Mouse (Mus musculus): ENCODE measurements around the gene S100a3.

Gene S100a3

DNA sequence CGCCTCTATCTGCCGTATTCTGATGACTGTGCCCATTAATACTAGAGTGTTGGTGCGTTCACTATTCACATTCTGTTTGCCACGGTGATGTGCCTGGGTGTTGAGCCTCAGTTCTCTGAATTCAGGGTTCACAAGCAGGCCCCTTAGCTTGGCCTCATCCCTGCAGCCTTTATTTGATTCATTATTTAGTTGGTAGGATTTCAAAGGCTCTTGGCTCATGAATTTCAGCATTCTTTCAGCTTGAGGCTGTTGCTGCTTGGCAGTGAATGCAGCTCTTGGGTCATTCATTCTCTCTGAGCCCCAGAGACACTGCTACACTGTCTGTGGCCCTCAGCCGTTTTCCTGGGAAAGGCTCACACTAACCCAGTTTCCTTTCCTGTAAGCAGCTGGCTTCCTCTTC lies 4.4 kb upstream of the S100a3 start:
- peak; percentile 28 for DNase-seq (ENCODE audit: low read depth, low spot score)

- DNase-seq (ENCODE audit: low read depth, low spot score), result no peak
These were observed 14.3 kb downstream of the S100a3 start for GRCm38 (mm10) chr3:90574691-90575090.

- no peak for DNase-seq (ENCODE audit: low read depth, low spot score)
These were observed 14.9 kb downstream of the S100a3 start for GRCm38 (mm10) chr3:90575320-90575719.

- no peak for DNase-seq (ENCODE audit: low read depth, low spot score)
These were observed 16.1 kb downstream of the S100a3 start for GRCm38 (mm10) chr3:90576351-90577001.

- no peak for DNase-seq (ENCODE audit: low read depth, low spot score)
These were observed 19.1 kb downstream of the S100a3 start for GRCm38 (mm10) chr3:90579433-90579832.

DNA sequence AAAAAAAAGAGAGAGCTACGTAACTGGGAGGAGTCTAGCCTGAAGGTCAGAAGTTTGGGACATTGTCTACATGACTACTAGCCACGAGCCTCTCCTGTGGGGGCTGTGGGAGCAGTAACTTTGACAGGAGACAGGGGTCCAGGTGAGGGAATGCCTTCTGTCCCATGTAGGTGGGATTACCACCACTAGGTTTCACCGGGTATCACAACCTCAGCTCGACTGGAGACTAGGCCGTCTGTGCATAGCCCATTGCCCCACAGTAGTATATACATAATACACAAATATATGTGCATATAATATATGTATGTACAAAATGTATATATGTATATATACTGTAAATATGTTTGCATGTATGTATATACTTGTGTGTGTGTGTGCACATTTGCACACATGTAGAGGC lies 20.8 kb downstream of the S100a3 start:
- DNase-seq (ENCODE audit: low read depth, low spot score), result no peak

GRCm38 (mm10) chr3:90582156-90582555 lies 21.8 kb downstream of the S100a3 start:
- no peak for DNase-seq (ENCODE audit: low read depth, low spot score)

DNA sequence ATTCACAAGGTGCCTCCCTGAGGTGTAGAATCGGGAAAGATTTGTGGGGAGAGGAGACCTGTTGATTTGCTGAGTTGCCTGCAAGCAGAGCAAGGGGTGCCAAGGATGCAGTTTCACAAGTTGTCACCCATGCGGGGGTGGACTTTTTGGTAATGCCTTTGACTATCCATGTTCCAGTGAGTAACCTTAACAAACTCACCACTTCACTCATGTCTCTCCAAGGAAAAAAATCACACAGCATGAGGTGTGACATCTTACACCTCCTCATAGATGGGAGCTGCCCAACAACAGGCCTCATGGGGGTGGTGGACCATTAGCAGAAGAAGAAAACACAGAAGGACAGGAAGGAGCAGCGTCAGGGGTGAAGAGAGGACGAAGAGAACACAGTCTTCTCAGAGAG lies 22.2 kb downstream of the S100a3 start:
- DNase-seq (ENCODE audit: low read depth, low spot score), result no peak

DNA sequence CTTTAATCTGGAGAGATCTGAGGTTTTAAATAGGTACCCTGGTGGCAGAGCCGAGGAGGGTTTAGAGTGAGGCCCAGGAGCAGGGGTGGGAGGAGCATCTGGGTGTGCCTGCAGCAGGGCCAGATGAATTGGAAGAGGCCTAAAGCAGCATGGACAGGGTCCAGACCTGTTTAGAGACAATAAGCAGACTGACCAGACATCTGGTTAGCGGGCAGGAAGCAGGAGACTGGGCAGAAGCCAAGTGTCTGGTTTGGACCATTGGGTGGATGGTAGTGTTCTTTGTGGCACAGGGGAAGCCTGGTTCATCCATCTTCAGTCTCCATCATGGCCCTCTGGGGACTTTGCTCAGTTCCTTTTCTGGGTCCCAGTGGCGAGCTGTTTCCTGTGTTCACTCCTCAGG lies 23.5 kb downstream of the S100a3 start:
- DNase-seq (ENCODE audit: low read depth, low spot score), result no peak

GRCm38 (mm10) chr3:90585595-90585994 lies 25.2 kb downstream of the S100a3 start:
- peak; percentile 82 for DNase-seq (ENCODE audit: low read depth, low spot score)

- no peak for DNase-seq (ENCODE audit: low read depth, low spot score)
These were observed 25.8 kb downstream of the S100a3 start for GRCm38 (mm10) chr3:90586016-90586643.

DNA sequence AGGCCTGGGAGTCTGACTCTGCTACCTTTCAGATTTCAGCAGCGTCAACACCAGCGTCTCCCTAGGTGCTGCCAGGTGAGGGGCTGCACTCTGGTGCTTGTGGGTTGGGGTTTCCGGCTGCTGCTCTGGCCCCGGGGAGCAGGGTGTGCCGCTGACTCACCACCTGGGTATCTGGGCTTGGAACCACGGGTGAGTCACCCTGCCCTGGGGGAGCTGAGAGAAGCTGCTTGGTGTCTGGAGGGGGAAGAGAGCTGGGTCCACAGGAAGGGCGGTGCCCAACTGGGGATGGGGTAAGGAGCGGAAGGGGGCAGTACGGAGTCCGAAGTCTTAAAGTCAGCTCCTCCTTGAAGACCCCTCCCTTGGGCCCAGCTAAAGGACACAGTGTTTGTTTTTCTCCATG lies 26.5 kb downstream of the S100a3 start:
- DNase-seq (ENCODE audit: low read depth, low spot score), result no peak

- DNase-seq (ENCODE audit: low read depth, low spot score), result peak; percentile 87
These were observed 27.2 kb downstream of the S100a3 start for GRCm38 (mm10) chr3:90587361-90588101.

DNA sequence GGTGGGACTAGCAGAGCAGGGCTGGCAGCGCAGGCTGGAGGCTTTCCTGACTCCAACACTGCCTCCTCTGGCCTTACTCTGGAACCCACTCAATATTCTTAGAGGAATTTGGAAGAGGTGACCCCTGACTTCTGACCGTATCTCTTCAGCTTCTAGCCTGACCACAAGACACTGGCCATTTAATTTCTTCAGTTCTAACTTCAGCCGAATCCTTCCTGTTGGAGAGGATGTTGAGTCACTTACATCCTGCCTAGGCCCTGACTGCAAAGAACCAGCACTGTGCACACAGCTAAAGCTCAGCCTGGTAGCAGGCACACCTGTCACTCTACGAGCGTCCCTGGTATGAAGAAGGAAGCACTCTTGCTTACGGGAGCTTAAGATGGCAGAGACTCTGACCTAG lies 29.0 kb downstream of the S100a3 start:
- DNase-seq (ENCODE audit: low read depth, low spot score), result no peak

GRCm38 (mm10) chr3:90589947-90590346 lies 29.6 kb downstream of the S100a3 start, which contains the start of gene S100a2:
S100a2 (plus strand) TSS chr3:90590247.
- no peak for DNase-seq (ENCODE audit: low read depth, low spot score)

DNA sequence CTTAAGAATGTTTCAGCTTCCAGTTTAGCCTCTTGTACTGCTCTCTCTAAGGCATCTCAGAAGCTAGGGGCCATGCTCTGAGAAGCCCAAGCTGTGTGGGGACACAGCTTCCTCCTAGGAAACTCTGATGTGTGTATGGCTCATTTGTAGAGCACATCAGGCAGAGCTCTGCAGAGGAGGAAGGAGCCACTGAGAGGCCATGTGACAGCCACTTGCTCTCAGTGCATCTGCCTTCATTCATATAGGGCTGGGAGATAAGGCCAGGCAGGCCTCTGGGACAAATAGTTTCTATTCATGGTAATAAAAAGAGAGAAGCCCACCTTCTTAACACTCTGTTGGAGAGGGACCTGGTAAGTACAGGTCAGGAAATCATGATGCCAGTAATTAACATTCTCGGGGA lies 34.1 kb downstream of the S100a3 start:
- no peak for DNase-seq (ENCODE audit: low read depth, low spot score)

DNA sequence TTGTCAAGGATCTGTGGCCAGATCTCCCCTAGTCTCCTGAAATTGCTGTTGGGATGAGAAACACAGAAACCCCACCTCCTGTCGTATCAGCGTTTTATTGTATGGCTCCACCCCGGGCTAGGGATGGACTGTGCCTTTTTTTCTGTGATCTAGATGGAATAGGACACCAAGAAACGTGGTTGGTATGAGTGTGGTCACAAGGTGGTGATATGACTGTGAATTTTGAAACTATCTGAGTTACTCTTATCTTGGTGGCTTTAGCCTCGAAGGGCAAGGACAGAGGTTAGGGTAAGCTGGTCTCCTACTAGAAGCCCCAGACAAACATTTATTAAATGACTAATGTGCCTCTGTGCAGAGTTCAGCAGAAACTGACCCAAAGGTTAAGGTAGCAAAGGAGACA lies 35.2 kb downstream of the S100a3 start:
- no peak for DNase-seq (ENCODE audit: low read depth, low spot score)

GRCm38 (mm10) chr3:90596810-90597209 lies 36.4 kb downstream of the S100a3 start:
- no peak for DNase-seq (ENCODE audit: low read depth, low spot score)

DNA sequence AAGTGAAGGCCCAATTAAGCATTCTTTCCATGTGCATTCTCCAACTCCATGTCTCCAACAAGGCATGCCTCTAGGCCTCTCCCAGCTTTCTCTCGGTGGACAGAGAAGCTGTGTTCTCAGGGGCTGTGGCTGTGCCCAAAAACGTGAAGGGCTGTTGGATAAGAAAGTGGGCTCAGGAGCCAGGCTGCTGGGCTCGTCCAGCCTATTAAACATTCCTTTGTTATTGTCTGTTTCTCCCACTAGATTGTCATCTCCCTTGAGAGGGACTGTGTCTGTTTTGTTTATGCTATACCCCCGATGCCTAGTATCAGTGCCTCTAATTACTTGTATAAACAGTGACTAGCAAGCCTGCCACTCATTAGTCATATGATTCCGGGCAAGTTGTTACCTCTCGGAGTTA lies 37.4 kb downstream of the S100a3 start:
- DNase-seq (ENCODE audit: low read depth, low spot score), result no peak

DNA sequence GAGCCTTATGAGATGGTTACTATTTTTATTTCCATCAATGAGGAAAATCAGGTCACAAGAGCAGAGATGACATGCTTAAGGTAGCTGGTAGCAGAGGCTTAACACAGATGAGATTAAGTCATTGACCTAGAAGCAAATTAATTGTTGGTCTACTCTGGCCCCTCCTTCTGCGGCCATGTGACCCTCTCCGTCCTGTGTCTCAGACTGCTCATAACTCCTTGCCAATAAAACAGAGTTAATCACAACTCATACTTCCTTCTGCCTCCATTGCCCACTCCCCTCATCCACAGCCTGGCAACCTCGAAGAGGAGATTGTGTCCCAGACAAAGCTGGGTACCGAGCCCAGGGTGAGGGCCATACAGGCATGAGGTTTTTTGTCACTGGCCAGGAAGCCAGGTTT lies 37.8 kb downstream of the S100a3 start:
- DNase-seq (ENCODE audit: low read depth, low spot score), result no peak

DNA sequence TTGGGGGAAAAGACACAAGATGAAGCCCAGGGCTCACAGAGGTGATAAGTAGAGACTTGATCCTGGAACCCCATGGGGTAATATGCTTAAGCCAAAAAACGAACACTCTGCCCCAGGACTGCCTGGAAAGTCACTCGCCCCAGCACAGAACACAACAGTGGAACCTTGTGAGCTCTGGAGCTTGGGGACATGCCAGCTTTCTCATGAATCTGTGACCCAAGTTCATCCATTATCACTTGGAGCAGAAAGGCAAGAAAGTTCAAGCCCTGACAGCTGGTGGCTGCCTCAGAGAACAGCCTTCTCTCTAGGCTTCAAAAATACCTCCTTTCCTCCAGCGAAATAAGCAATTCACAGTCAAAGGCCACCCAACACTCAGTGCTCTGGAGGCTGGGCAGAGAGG lies 39.0 kb downstream of the S100a3 start:
- DNase-seq (ENCODE audit: low read depth, low spot score), result no peak

DNA sequence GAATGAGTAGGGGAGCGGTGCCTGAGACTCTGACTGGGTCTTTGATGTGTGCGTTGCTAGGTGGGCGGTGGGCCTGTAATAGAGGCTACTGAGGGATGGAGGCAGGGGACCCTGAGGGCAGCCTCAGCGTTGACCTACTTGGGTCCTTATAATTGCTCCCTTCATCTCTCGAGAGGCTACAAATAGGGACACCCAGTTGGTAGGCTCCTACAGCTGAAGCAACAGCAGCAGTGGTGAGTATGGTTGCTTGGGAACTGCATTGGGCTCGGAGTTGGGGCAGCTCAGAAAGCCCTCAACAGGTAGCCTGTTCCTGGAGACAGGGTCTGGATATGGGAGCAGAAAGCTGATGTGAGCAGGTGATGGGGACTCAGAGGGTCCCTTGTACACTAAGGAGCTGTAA lies 39.7 kb downstream of the S100a3 start:
- DNase-seq (ENCODE audit: low read depth, low spot score), result no peak

Measured in telencephalon, adult 2 months (tissue).